Mouse (Mus musculus) naive thymus-derived CD4-positive, alpha-beta T cell, adult 5 months (primary cell): ENCODE results near the gene Slc25a24. TPM values are rescaled to one million over a fixed set of nuclear protein-coding genes. Genes with fewer than 3 reads are reported as not detected.

Source experiments
- polyA plus RNA-seq: library from polyadenylated mRNA; unstranded; fragments of 100-300 nt; shearing (Covaris generic); gene quantifications from one replicate; pipeline ENCODE4 v1.2.1, GENCODE M21; 2017

Slc25a24 gene
- 7.7 TPM for polyA plus RNA-seq

DNA sequence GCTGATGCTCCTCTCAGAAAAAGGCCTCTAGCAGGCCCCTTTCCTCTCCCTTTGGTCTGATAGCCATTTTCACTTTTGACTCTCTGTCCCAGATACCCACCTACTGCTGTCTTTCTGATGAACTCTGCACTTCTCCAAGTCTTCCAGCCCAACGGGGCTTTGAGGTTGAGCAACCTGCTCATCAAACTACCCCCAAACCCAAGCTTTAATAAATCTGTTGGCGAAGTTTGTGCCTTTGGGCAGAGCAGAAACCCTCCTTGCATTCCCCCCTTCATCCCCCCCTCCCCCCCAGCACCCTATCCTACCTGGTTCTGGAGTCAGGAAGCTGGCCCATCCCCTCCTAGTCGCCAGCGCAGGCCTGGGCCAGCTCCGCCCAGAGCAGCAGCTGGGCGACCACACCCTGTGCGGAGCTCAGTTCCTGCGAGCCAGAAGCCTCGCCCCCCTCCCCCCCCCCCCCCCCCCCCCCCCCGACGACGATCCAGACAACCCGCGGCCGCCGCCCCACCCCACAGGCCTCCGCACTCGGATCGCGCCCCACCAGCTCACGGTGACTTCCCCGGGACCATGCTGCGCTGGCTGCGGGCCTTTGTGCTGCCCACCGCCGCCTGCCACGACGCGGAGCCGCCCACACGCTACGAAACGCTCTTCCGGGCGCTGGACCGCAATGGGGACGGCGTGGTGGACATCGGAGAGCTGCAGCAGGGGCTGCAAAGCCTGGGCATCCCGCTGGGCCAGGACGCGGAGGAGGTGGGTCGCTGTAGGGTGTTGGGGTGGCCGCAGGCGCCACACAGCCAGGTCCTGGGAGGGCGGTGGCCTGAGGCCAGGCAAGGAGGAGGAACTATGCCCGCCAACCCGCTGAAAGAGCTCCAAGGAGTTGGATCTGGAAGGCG lies at the start of gene Slc25a24:
TSS of gene Slc25a24 (plus strand) at position 509 of the 890 bp plus-strand sequence.

DNA sequence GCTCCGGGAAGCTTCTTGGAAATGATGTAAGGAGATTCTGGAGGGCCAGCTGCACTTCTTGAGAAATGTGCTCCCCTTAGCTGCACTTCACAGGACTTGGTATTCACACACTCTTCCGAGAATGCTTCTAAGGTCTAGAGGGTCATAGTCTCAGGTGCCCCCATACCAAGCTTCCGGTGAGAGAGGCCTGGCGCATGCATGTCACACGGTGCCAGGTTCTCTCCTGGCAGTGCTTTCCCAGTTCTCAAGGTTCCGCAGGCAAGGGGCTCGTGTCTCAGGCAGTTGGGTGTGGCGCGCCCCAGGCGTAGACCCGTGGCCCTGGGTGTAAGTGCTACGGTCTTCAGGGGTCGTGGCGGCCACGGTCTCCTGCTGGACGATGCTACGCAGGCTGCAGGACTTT lies 42.8 kb upstream of the Slc25a24 start, which contains the start of gene Slc25a54:
TSS of gene Slc25a54 (plus strand) at position 301 of the 400 bp plus-strand sequence.

Other genes starting within 250 kb of the Slc25a24 start
- gene Fndc7, start 233.1 kb upstream of the Slc25a24 start, polyA plus RNA-seq: not detected
- gene Prpf38b, start 211.4 kb upstream of the Slc25a24 start, polyA plus RNA-seq: 254 TPM
- gene Henmt1, start 183.3 kb upstream of the Slc25a24 start, polyA plus RNA-seq: 2.1 TPM
- gene Gm9857, start 182.7 kb upstream of the Slc25a24 start, polyA plus RNA-seq: 1.6 TPM
- gene Fam102b, start 95.5 kb upstream of the Slc25a24 start, polyA plus RNA-seq: 10.5 TPM
- gene Slc25a54, start 42.7 kb upstream of the Slc25a24 start, polyA plus RNA-seq: not detected
- 17.4 TPM for gene Vav3, start 217.5 kb downstream of the Slc25a24 start, polyA plus RNA-seq